Mouse (Mus musculus) midbrain, embryonic 10.5 days (tissue): ENCODE results near the gene Cox11. TPM values are rescaled to one million over a fixed set of nuclear protein-coding genes. Genes with fewer than 3 reads are reported as not detected.

Experiments used
- DNase-seq: peaks from one replicate; pipeline ENCODE4 v3.0.0-alpha.2; 2017; ENCODE audit warnings: low spot score
- H3K27ac ChIP-seq: fragments of 300-500 bp; sonication (generic); replicated peaks from 2 replicates; pipeline ENCODE4 v1.5.1; 2016; ENCODE audit warnings: mild to moderate bottlenecking
- H3K27me3 ChIP-seq: fragments of 300-500 bp; sonication (generic); 2 replicates; pipeline ENCODE4 v1.6.1; 2016; ENCODE audit warnings: low read depth, mild to moderate bottlenecking; ENCODE audit not compliant: poor library complexity, severe bottlenecking
- H3K36me3 ChIP-seq: fragments of 300-500 bp; sonication (generic); 2 replicates; pipeline ENCODE4 v1.6.1; 2016; ENCODE audit warnings: mild to moderate bottlenecking, moderate library complexity
- H3K4me1 ChIP-seq: fragments of 300-500 bp; sonication (generic); 2 replicates; pipeline ENCODE4 v1.6.1; 2016
- H3K4me3 ChIP-seq: fragments of 300-500 bp; sonication (generic); 2 replicates; pipeline ENCODE4 v1.5.1; 2016; ENCODE audit warnings: mild to moderate bottlenecking, moderate library complexity
- H3K9me3 ChIP-seq: fragments of 300-500 bp; sonication (generic); replicated peaks from 2 replicates; pipeline ENCODE4 v1.6.1; 2016; ENCODE audit warnings: mild to moderate bottlenecking
- WGBS: fragments of 180-500 bp; shearing (Covaris S2); methylation state at CpG from one replicate; pipeline ENCODE4 v1.1.7; 2016; 5-methylcytosine and 5-hydroxymethylcytosine counted together
- polyA plus RNA-seq: library from polyadenylated mRNA; unstranded; fragments of >200 nt; fragmentation: Nextera tagmentation; extraction: Ambion mirVana; gene quantifications from 2 replicates; pipeline ENCODE4 v1.2.1, GENCODE M21; 2016

Cox11 gene
- polyA plus RNA-seq: 31.0 and 34.7 TPM in 2 replicates

GRCm38 (mm10) chr11:90637440-90638311 is at the start of gene Cox11, which contains the start of gene Stxbp4:
Gene Cox11 (plus strand): TSS chr11:90638173.
Gene Stxbp4 (minus strand): TSS chr11:90638084.
- H3K27ac ChIP-seq: peak within 1 kb of the TSS; percentile 96
- H3K9me3 ChIP-seq: no peaks in the 10 kb centered on the region
- H3K4me1 ChIP-seq: peaks cover 27% of the 10 kb centered on the region
- WGBS: under 1% methylated on average over 48 of the region's 48 CpGs
- peak within 1 kb of the TSS; percentile 95 for H3K4me3 ChIP-seq
- peak; percentile 96 for DNase-seq
- peaks cover 27% of the 10 kb centered on the region for H3K36me3 ChIP-seq
- no peaks in the 10 kb centered on the region for H3K27me3 ChIP-seq

GRCm38 (mm10) chr11:90590996-90591395 is 47.0 kb upstream of the Cox11 start:
- no peak overlapping the region for H3K27ac ChIP-seq
- H3K9me3 ChIP-seq: 0 out of 2 replicates have a peak, but pooled peaks cover 3% of the 10 kb centered on the region
- H3K4me1 ChIP-seq: no peaks in the 10 kb centered on the region
- H3K4me3 ChIP-seq: no peak overlapping the region
- WGBS: 100% methylated on average over 1 of the region's 1 CpGs
- H3K36me3 ChIP-seq: peaks cover 79% of the 10 kb centered on the region
- H3K27me3 ChIP-seq: no peaks in the 10 kb centered on the region
- DNase-seq: no peak

- H3K4me1 ChIP-seq: no peaks in the 10 kb centered on the region
- 100% methylated on average over 1 of the region's 1 CpGs for WGBS
- peaks cover 80% of the 10 kb centered on the region for H3K36me3 ChIP-seq
- no peak overlapping the region for H3K27ac ChIP-seq
- no peaks in the 10 kb centered on the region for H3K27me3 ChIP-seq
- H3K9me3 ChIP-seq: 0 out of 2 replicates have a peak, but pooled peaks cover 3% of the 10 kb centered on the region
- no peak overlapping the region for H3K4me3 ChIP-seq
- DNase-seq: no peak
Measured at GRCm38 (mm10) chr11:90595826-90596225, 42.1 kb upstream of the Cox11 start.

GRCm38 (mm10) chr11:90603066-90603465 is 34.9 kb upstream of the Cox11 start:
- no peaks in the 10 kb centered on the region for H3K27me3 ChIP-seq
- peaks cover 85% of the 10 kb centered on the region for H3K36me3 ChIP-seq
- H3K9me3 ChIP-seq: no peaks in the 10 kb centered on the region
- H3K4me1 ChIP-seq: no peaks in the 10 kb centered on the region
- no peak overlapping the region for H3K27ac ChIP-seq
- WGBS: 92% methylated on average over 2 of the region's 2 CpGs
- no peak for DNase-seq
- H3K4me3 ChIP-seq: no peak overlapping the region

GRCm38 (mm10) chr11:90612118-90612517 is 25.9 kb upstream of the Cox11 start:
- no peak for DNase-seq
- peaks cover 62% of the 10 kb centered on the region for H3K36me3 ChIP-seq
- H3K4me3 ChIP-seq: no peak overlapping the region
- H3K4me1 ChIP-seq: no peaks in the 10 kb centered on the region
- H3K27ac ChIP-seq: no peak overlapping the region
- H3K9me3 ChIP-seq: no peaks in the 10 kb centered on the region
- H3K27me3 ChIP-seq: no peaks in the 10 kb centered on the region

GRCm38 (mm10) chr11:90614743-90615142 is 23.2 kb upstream of the Cox11 start:
- Histone ChIP-seq H3K4me1 (no peaks in the 10 kb centered on the region), H3K27ac (no peak overlapping the region), H3K4me3 (no peak overlapping the region), H3K36me3 (peaks cover 63% of the 10 kb centered on the region), H3K9me3 (no peaks in the 10 kb centered on the region), H3K27me3 (no peaks in the 10 kb centered on the region)
- DNase-seq: no peak
- WGBS: 93% methylated on average over 6 of the region's 6 CpGs

GRCm38 (mm10) chr11:90616431-90616830 is 21.5 kb upstream of the Cox11 start:
- Histone ChIP-seq H3K4me3 (no peak overlapping the region), H3K36me3 (peaks cover 68% of the 10 kb centered on the region), H3K4me1 (no peaks in the 10 kb centered on the region), H3K27ac (no peak overlapping the region), H3K9me3 (no peaks in the 10 kb centered on the region), H3K27me3 (no peaks in the 10 kb centered on the region)
- no peak for DNase-seq

GRCm38 (mm10) chr11:90622044-90622443 is 15.9 kb upstream of the Cox11 start:
- H3K4me3 ChIP-seq: no peak overlapping the region

GRCm38 (mm10) chr11:90622500-90622899 is 15.5 kb upstream of the Cox11 start:
- 90% methylated on average over 7 of the region's 7 CpGs for WGBS
- Histone ChIP-seq H3K36me3 (peaks cover 36% of the 10 kb centered on the region), H3K27ac (no peak overlapping the region), H3K27me3 (no peaks in the 10 kb centered on the region), H3K4me1 (no peaks in the 10 kb centered on the region), H3K9me3 (no peaks in the 10 kb centered on the region), H3K4me3 (no peak overlapping the region)
- no peak for DNase-seq

More at GRCm38 (mm10) chr11:90622044-90622443, 15.9 kb upstream of the Cox11 start:
- Histone ChIP-seq H3K27ac (no peak overlapping the region), H3K36me3 (peaks cover 39% of the 10 kb centered on the region), H3K4me1 (no peaks in the 10 kb centered on the region), H3K27me3 (no peaks in the 10 kb centered on the region), H3K9me3 (no peaks in the 10 kb centered on the region)
- no peak for DNase-seq
- 89% methylated on average over 12 of the region's 12 CpGs for WGBS

GRCm38 (mm10) chr11:90623477-90623876 is 14.5 kb upstream of the Cox11 start:
- Histone ChIP-seq H3K27ac (no peak overlapping the region), H3K4me3 (no peak overlapping the region), H3K4me1 (no peaks in the 10 kb centered on the region), H3K9me3 (no peaks in the 10 kb centered on the region), H3K36me3 (peaks cover 26% of the 10 kb centered on the region), H3K27me3 (no peaks in the 10 kb centered on the region)
- no peak for DNase-seq
- 53% methylated on average over 6 of the region's 6 CpGs for WGBS

- Histone ChIP-seq H3K9me3 (no peaks in the 10 kb centered on the region), H3K4me1 (no peaks in the 10 kb centered on the region), H3K36me3 (peaks cover 26% of the 10 kb centered on the region), H3K27ac (no peak overlapping the region), H3K4me3 (no peak overlapping the region), H3K27me3 (no peaks in the 10 kb centered on the region)
- no peak for DNase-seq
- 90% methylated on average over 1 of the region's 1 CpGs for WGBS
Measured at GRCm38 (mm10) chr11:90625174-90625573, 12.8 kb upstream of the Cox11 start.

GRCm38 (mm10) chr11:90627751-90628150 is 10.2 kb upstream of the Cox11 start:
- Histone ChIP-seq H3K27ac (no peak overlapping the region), H3K9me3 (no peaks in the 10 kb centered on the region), H3K4me3 (no peak overlapping the region), H3K27me3 (no peaks in the 10 kb centered on the region), H3K4me1 (no peaks in the 10 kb centered on the region), H3K36me3 (peaks cover 18% of the 10 kb centered on the region)
- DNase-seq: no peak
- 92% methylated on average over 1 of the region's 1 CpGs for WGBS

- Histone ChIP-seq H3K9me3 (no peaks in the 10 kb centered on the region), H3K27ac (no peak overlapping the region), H3K4me1 (peaks cover 14% of the 10 kb centered on the region), H3K27me3 (no peaks in the 10 kb centered on the region), H3K36me3 (peaks cover 21% of the 10 kb centered on the region), H3K4me3 (no peak overlapping the region)
- DNase-seq: no peak
- WGBS: 86% methylated on average over 2 of the region's 2 CpGs
Measured at GRCm38 (mm10) chr11:90632480-90632879, 5.5 kb upstream of the Cox11 start.
